Mouse (Mus musculus) large intestine, adult 2 months (tissue): ENCODE results near the gene Cyyr1. TPM values are rescaled to one million over a fixed set of nuclear protein-coding genes. Genes with fewer than 3 reads are reported as not detected.
"Not testable (repeated sequence)": the region's sequence is repeated elsewhere in the genome, so short reads cannot be mapped to it uniquely, and the experiment has no call there.

Source experiments
- DNase-seq: peaks from one replicate; pipeline ENCODE4 v3.0.0-alpha.2; 2012; ENCODE audit warnings: low read depth, low spot score
- WGBS: fragments of 180-500 bp; shearing (Covaris S2); methylation state at CpG from one replicate; pipeline ENCODE4 v1.1.7; 2018; 5-methylcytosine and 5-hydroxymethylcytosine counted together
- polyA plus RNA-seq: library from polyadenylated mRNA; depleted of rRNA; stranded (reverse); fragments of >200 nt; gene quantifications from 2 replicates; pipeline ENCODE4 v1.2.3, GENCODE M21; 2012; rRNA removed

The Cyyr1 gene
- 0.63 and 1.8 TPM in 2 replicates for polyA plus RNA-seq

GRCm38 (mm10) chr16:85553297-85553696 is at the start of gene Cyyr1:
Cyyr1 (minus strand) TSS chr16:85553397.
- DNase-seq: not testable (repeated sequence)
- 70% methylated on average over 11 of the region's 13 CpGs for WGBS

- DNase-seq: no peak
- 73% methylated on average over 7 of the region's 7 CpGs for WGBS
These were observed 35.6 kb upstream of the Cyyr1 start for GRCm38 (mm10) chr16:85588844-85589243.

GRCm38 (mm10) chr16:85587573-85588226 is 34.5 kb upstream of the Cyyr1 start:
- DNase-seq: no peak
- WGBS: 89% methylated on average over 4 of the region's 4 CpGs

- WGBS: 72% methylated on average over 5 of the region's 5 CpGs
- no peak for DNase-seq
These were observed 13.3 kb upstream of the Cyyr1 start for GRCm38 (mm10) chr16:85566474-85566873.

GRCm38 (mm10) chr16:85553838-85554237 is 641 bp upstream of the Cyyr1 start:
- DNase-seq: no peak
- 60% methylated on average over 8 of the region's 8 CpGs for WGBS

GRCm38 (mm10) chr16:85551976-85552375 is 1.2 kb downstream of the Cyyr1 start:
- WGBS: 78% methylated on average over 1 of the region's 11 CpGs
- not testable (repeated sequence) for DNase-seq

GRCm38 (mm10) chr16:85549971-85550567 is 3.1 kb downstream of the Cyyr1 start:
- 3% methylated on average over 25 of the region's 25 CpGs for WGBS
- DNase-seq: no peak

GRCm38 (mm10) chr16:85546519-85546918 is 6.7 kb downstream of the Cyyr1 start:
- 56% methylated on average over 6 of the region's 6 CpGs for WGBS
- no peak for DNase-seq

GRCm38 (mm10) chr16:85541676-85542273 is 11.4 kb downstream of the Cyyr1 start:
- WGBS: 59% methylated on average over 4 of the region's 4 CpGs
- DNase-seq: no peak

- 91% methylated on average over 6 of the region's 6 CpGs for WGBS
These were observed 12.2 kb downstream of the Cyyr1 start for GRCm38 (mm10) chr16:85541023-85541422.

GRCm38 (mm10) chr16:85538367-85538766 is 14.8 kb downstream of the Cyyr1 start:
- no peak for DNase-seq
- WGBS: 69% methylated on average over 5 of the region's 5 CpGs

More at GRCm38 (mm10) chr16:85541023-85541422, 12.2 kb downstream of the Cyyr1 start:
- DNase-seq: no peak

- DNase-seq: no peak
- 85% methylated on average over 8 of the region's 8 CpGs for whole genome bisulfite sequencing
These were observed 17.1 kb downstream of the Cyyr1 start for GRCm38 (mm10) chr16:85536075-85536474.

- WGBS: 57% methylated on average over 12 of the region's 12 CpGs
- no peak for DNase-seq
These were observed 25.2 kb downstream of the Cyyr1 start for GRCm38 (mm10) chr16:85527743-85528620.

- no peak for DNase-seq
- WGBS: 73% methylated on average over 8 of the region's 8 CpGs
These were observed 28.6 kb downstream of the Cyyr1 start for GRCm38 (mm10) chr16:85524589-85524988.

- no peak for DNase-seq
- 81% methylated on average over 6 of the region's 6 CpGs for WGBS
These were observed 45.9 kb downstream of the Cyyr1 start for GRCm38 (mm10) chr16:85507264-85507663.

GRCm38 (mm10) chr16:85505108-85505507 is 48.1 kb downstream of the Cyyr1 start:
- no peak for DNase-seq
- WGBS: 78% methylated on average over 3 of the region's 3 CpGs

- 77% methylated on average over 5 of the region's 5 CpGs for WGBS
These were observed 49.8 kb downstream of the Cyyr1 start for GRCm38 (mm10) chr16:85503416-85503815.

GRCm38 (mm10) chr16:85495837-85496236 is 57.4 kb downstream of the Cyyr1 start:
- DNase-seq: no peak
- WGBS: 90% methylated on average over 2 of the region's 2 CpGs

More at GRCm38 (mm10) chr16:85503416-85503815, 49.8 kb downstream of the Cyyr1 start:
- DNase-seq: no peak

GRCm38 (mm10) chr16:85488105-85488607 is 65.0 kb downstream of the Cyyr1 start:
- 70% methylated on average over 5 of the region's 5 CpGs for WGBS
- no peak for DNase-seq

GRCm38 (mm10) chr16:85487266-85487665 is 65.9 kb downstream of the Cyyr1 start:
- no peak for DNase-seq
- WGBS: 88% methylated on average over 7 of the region's 7 CpGs
